7 mouse cellular contexts compared by ENCODE assay signal in genomic region chr5:3750536-3750935, GRCm38 (mm10). TPM values are rescaled to one million over a fixed set of nuclear protein-coding genes. Genes with fewer than 3 reads are reported as not detected.
DNase-seq lines count a peak whose midpoint lies in the region; ATAC-seq lines count a peak whose summit lies in the region.
"Not testable (repeated sequence)": the region's sequence is repeated elsewhere in the genome, so short reads cannot be mapped to it uniquely, and the experiment has no call there.

No protein-coding gene starts in this region.

- H3K36me3 ChIP-seq in heart, embryonic 15.5 days: not testable (repeated sequence)

- H3K4me2 ChIP-seq in heart, embryonic 15.5 days: not testable (repeated sequence)

- peak; percentile 58 for DNase-seq in Muller cell, postnatal 12 days (ENCODE audit: inconsistent ontology term)
- DNase-seq in brain, adult 2 months (ENCODE audit: low read depth, low spot score): peak; percentile 49
- peak; percentile 23 to 38 for DNase-seq in heart, adult 18-20 months
- DNase-seq in heart, postnatal 10 days: peak; percentile 31 to 44
- DNase-seq in kidney, postnatal 14 days: peak; percentile 8
- DNase-seq in lung, postnatal 36 days: peak; percentile 26

- intact Hi-C loops in heart, postnatal 10 days (cut with DNase I): not testable (repeated sequence)

- not testable (repeated sequence) for H3K4me3 ChIP-seq in heart, embryonic 15.5 days

- H3K4me1 ChIP-seq in heart, embryonic 15.5 days (replicated peaks): not testable (repeated sequence)

- H3K27ac ChIP-seq in heart, embryonic 15.5 days: peak overlapping the region; percentile 4; the same call in 1 of the 2 replicates

- H3K27me3 ChIP-seq in heart, embryonic 15.5 days: not testable (repeated sequence)

- ATAC-seq in heart, embryonic 15.5 days (replicated peaks; ENCODE audit: insufficient number of reproducible peaks, insufficient read depth, low FRiP score, low read depth): not testable (repeated sequence)

- not testable (repeated sequence) for H3K9me3 ChIP-seq in heart, embryonic 15.5 days (replicated peaks)

- not testable (repeated sequence) for H3K9ac ChIP-seq in heart, embryonic 15.5 days

RNA-seq across cellular contexts. Expression of gene Ankib1, which starts 52.2 kb away (rescaled TPM):
- 10 to 100 TPM; 22.6 to 27.3 TPM for total RNA-seq in heart, adult 18-20 months (2021)
- polyA plus RNA-seq in heart, embryonic 15.5 days (2015; fragmentation: Nextera tagmentation; extraction: Ambion mirVana): 5.0 and 6.8 TPM in 2 replicates
- 10 to 100 TPM; 28.7 to 29.8 TPM for total RNA-seq in heart, postnatal 10 days (2021)

RNA-seq across cellular contexts. Expression of gene Krit1, which starts 52.4 kb away (rescaled TPM):
- 10 to 100 TPM; 25.0 to 31.7 TPM for total RNA-seq in heart, adult 18-20 months (2021)
- polyA plus RNA-seq in heart, embryonic 15.5 days (2015; fragmentation: Nextera tagmentation; extraction: Ambion mirVana): 34.9 and 35.8 TPM in 2 replicates
- 10 to 100 TPM; 31.7 to 35.7 TPM for total RNA-seq in heart, postnatal 10 days (2021)

Comparison
In these comparisons a context has a peak if more than half of its experiments do, and no peak if none do; other contexts are left out.
1. DNase-seq: peak in every context shown above with its lines; median percentile 58 in Muller cell, postnatal 12 days; 49 in brain, adult 2 months; 38 in heart, postnatal 10 days; 30 in heart, adult 18-20 months; 26 in lung, postnatal 36 days; 8 in kidney, postnatal 14 days.